Mouse (Mus musculus) lung, adult 2 months (tissue): Measurements from ENCODE around the gene F2.

Experiments
- CTCF ChIP-seq: fragments of 200-500 bp; IDR thresholded peaks from 2 replicates; pipeline ENCODE4 v1.5.1; 2011; ENCODE audit warnings: mild to moderate bottlenecking, low read length, control low read depth; ENCODE audit not compliant: insufficient read depth
- POLR2A ChIP-seq: fragments of 200-500 bp; IDR thresholded peaks from 2 replicates; pipeline ENCODE4 v1.6.1; 2011; ENCODE audit warnings: low read depth, mild to moderate bottlenecking, control low read depth, low read length, borderline replicate concordance; ENCODE audit errors: extremely low read depth

DNA sequence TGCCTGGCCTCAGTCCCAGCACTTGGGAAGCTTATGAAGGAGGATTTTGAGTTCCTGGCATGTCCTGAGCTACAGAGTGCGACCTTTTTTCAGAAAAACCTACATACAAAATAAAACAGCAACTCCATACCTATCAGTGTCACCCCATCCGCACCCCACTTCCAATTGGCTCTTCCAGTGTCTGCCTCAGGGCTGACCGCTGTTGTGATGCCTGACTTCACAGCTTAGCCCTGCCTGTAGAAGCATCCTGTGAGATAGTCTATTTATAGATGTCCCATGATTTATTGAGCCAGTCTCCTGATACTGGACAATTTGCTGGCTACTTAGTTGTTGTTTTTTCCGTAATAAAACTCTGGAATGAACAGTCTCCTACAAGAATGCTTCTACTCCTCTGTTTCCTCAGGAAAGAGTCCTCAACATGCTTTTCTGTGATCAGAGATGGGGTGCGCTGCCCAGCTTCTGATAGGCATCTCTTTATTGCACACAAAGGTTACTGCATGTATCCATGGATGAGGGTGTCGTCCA lies 30.2 kb upstream of the F2 start:
- TF ChIP-seq POLR2A (no peak), CTCF (no peak)
